Mouse (Mus musculus) embryonic facial prominence, embryonic 11.5 days (tissue): ENCODE results near the gene Creld2. TPM values are rescaled to one million over a fixed set of nuclear protein-coding genes. Genes with fewer than 3 reads are reported as not detected.
"Not testable (repeated sequence)": the region's sequence is repeated elsewhere in the genome, so short reads cannot be mapped to it uniquely, and the experiment has no call there.

ENCODE experiments used
- ATAC-seq: fragments of 200-750 bp; cut with Nextera tagmentation; replicated peaks from 2 replicates; pipeline ENCODE4 v1.8.0; 2017; ENCODE audit warnings: low read depth; ENCODE audit not compliant: insufficient number of reproducible peaks, low FRiP score, low TSS enrichment
- DNase-seq: peaks from one replicate; pipeline ENCODE4 v3.0.0-alpha.2; 2015; ENCODE audit warnings: low spot score
- H3K27ac ChIP-seq: fragments of 300-500 bp; sonication (generic); replicated peaks from 2 replicates; pipeline ENCODE4 v1.5.1; 2014; ENCODE audit warnings: mild to moderate bottlenecking, low read depth, low read length, control low read depth
- H3K27me3 ChIP-seq: fragments of 300-500 bp; sonication (generic); 2 replicates; pipeline ENCODE4 v1.6.1; 2014; ENCODE audit warnings: mild to moderate bottlenecking, low read length, moderate library complexity, mixed read lengths; ENCODE audit not compliant: control insufficient read depth, insufficient read depth
- H3K36me3 ChIP-seq: fragments of 300-500 bp; sonication (generic); replicated peaks from 2 replicates; pipeline ENCODE4 v1.6.1; 2014; ENCODE audit warnings: low read depth, mild to moderate bottlenecking, low read length, moderate library complexity, mixed read lengths; ENCODE audit not compliant: control insufficient read depth, insufficient read depth
- H3K4me1 ChIP-seq: fragments of 300-500 bp; sonication (generic); 2 replicates; pipeline ENCODE4 v1.6.1; 2014; ENCODE audit warnings: low read length, mixed read lengths; ENCODE audit not compliant: control insufficient read depth, insufficient read depth
- H3K4me2 ChIP-seq: fragments of 300-500 bp; sonication (generic); 2 replicates; pipeline ENCODE4 v1.6.1; 2014; ENCODE audit warnings: low read depth, mild to moderate bottlenecking, control low read depth, low read length, moderate library complexity
- H3K4me3 ChIP-seq: fragments of 300-500 bp; sonication (generic); 2 replicates; pipeline ENCODE4 v1.5.1; 2014; ENCODE audit warnings: low read depth, low read length, control low read depth
- H3K9ac ChIP-seq: fragments of 300-500 bp; sonication (generic); replicated peaks from 2 replicates; pipeline ENCODE4 v1.6.1; 2014; ENCODE audit warnings: mild to moderate bottlenecking, control low read depth, low read length
- H3K9me3 ChIP-seq: fragments of 300-500 bp; sonication (generic); replicated peaks from 2 replicates; pipeline ENCODE4 v1.6.1; 2016; ENCODE audit warnings: mild to moderate bottlenecking, low read length, inconsistent platforms, mixed read lengths; ENCODE audit not compliant: control insufficient read depth
- WGBS: fragments of 180-500 bp; shearing (Covaris S2); extraction: QIAGEN DNeasy Blood & Tissue Kit; methylation state at CpG from one replicate; pipeline ENCODE4 v1.1.7; 2014; 5-methylcytosine and 5-hydroxymethylcytosine counted together
- polyA plus RNA-seq: library from polyadenylated mRNA; unstranded; fragments of >200 nt; fragmentation: Nextera tagmentation; extraction: Ambion mirVana; gene quantifications from 2 replicates; pipeline ENCODE4 v1.2.1, GENCODE M21; 2014

Creld2 gene
- polyA plus RNA-seq, 1 experiment from 2014 or later = 76.6 TPM

DNA sequence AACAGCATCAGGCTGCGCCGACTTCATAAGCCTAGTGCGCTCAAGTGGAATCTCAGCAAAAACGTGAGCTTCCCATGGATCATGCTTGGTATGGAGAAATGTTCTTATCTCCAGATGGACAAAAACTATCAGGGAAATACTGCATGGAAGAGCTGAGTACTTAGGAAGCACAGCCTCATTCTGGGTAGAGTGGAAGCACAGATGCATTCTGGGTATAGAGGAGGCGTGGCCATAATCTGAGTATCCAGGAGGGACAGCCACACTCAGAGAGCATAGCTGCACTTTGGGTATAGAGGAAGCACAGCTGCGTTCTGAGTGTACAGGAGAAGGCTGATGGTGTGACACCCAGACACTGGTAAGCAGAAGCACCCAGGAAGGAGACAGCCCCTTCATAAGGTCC is 17.1 kb upstream of the Creld2 start:
- no peak overlapping the region for H3K9ac ChIP-seq
- H3K27me3 ChIP-seq = no peaks in the 10 kb centered on the region
- H3K4me3 ChIP-seq = no peak overlapping the region
- WGBS = 83% methylated on average over 6 of the region's 6 CpGs
- no peak overlapping the region for H3K27ac ChIP-seq
- peaks cover 5% of the 10 kb centered on the region; the same call in 1 of the 2 replicates for H3K36me3 ChIP-seq
- no peak overlapping the region for H3K4me2 ChIP-seq
- ATAC-seq = no peak
- H3K9me3 ChIP-seq = no peaks in the 10 kb centered on the region
- no peak for DNase-seq
- H3K4me1 ChIP-seq = no peaks in the 10 kb centered on the region

DNA sequence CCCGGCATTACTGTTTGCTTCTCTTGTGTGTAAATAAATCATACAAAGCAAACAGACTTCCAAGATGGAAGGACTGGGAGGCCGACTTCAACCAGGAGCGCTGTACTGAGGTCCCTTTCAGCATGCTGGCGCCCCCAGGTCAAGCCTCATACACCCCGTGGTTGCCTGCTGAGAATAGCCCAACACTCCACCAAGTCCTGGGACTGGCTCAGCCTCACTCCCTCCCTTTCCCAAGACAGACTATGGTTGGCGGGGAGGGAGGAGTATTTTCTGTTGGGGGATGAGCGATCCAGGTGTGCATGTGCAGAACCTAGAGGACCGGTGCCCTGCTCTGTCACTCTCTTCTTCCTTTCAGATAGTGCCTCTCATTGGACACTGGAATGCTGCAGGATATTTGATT is 11.3 kb upstream of the Creld2 start:
- no peak overlapping the region for H3K27ac ChIP-seq
- no peak overlapping the region for H3K9ac ChIP-seq
- H3K4me2 ChIP-seq = no peak overlapping the region
- ATAC-seq = no peak
- no peaks in the 10 kb centered on the region for H3K9me3 ChIP-seq
- no peak overlapping the region for H3K4me3 ChIP-seq
- H3K36me3 ChIP-seq = peaks cover 5% of the 10 kb centered on the region
- H3K4me1 ChIP-seq = no peaks in the 10 kb centered on the region
- H3K27me3 ChIP-seq = no peaks in the 10 kb centered on the region
- no peak for DNase-seq
- 87% methylated on average over 8 of the region's 8 CpGs for WGBS

DNA sequence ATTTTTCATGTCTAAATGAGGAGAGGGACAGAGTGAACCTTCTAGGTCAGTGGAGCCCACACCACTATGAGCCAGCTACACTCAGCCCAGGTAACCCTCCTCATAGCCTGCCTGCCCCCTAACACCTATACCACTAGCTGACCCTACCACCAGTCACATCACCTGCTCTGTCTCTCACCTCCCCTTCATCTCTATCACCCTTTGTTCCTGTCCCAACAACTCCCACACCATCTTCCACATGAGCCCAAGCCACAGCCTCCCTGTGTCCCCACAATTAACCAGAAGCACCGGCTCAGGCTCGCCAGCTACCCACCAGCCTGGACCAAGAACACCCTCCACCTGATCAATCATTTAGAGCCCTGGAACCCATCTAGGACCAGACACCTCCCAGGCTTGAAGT is 9.1 kb upstream of the Creld2 start:
- H3K36me3 ChIP-seq = peaks cover 4% of the 10 kb centered on the region

DNA sequence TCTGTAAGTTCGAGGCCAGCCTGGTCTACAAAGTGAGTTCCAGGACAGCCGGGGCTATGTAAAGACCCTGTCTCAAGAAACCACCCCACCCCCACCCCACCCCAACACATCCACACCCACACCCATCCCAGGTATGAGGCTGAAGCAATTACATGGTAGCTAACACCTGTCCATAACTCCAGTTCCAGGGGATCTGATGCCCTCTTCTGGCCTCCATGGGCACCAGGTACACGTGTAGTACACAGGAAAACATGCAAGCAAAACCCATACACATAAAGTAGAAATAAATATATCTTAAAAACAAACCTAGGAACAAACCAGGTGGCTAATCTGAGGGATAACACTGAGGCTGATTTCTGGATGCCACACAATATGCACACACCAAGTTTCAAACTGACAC is 6.2 kb upstream of the Creld2 start:
- Histone ChIP-seq H3K4me2 (no peak overlapping the region), H3K36me3 (no peaks in the 10 kb centered on the region; the same call in 1 of the 2 replicates), H3K9ac (no peak overlapping the region), H3K4me3 (no peak overlapping the region), H3K27ac (no peak overlapping the region), H3K9me3 (no peaks in the 10 kb centered on the region), H3K4me1 (no peaks in the 10 kb centered on the region), H3K27me3 (no peaks in the 10 kb centered on the region)
- WGBS = 90% methylated on average over 3 of the region's 3 CpGs
- ATAC-seq = no peak
- DNase-seq = no peak

More for the DNA sequence above, 9.1 kb upstream of the Creld2 start:
- Histone ChIP-seq H3K9me3 (no peaks in the 10 kb centered on the region), H3K27ac (no peak overlapping the region), H3K9ac (no peak overlapping the region), H3K4me2 (no peak overlapping the region), H3K4me3 (no peak overlapping the region), H3K4me1 (no peaks in the 10 kb centered on the region), H3K27me3 (no peaks in the 10 kb centered on the region)
- 97% methylated on average over 2 of the region's 2 CpGs for whole genome bisulfite sequencing
- ATAC-seq (no peak), DNase-seq (no peak)

DNA sequence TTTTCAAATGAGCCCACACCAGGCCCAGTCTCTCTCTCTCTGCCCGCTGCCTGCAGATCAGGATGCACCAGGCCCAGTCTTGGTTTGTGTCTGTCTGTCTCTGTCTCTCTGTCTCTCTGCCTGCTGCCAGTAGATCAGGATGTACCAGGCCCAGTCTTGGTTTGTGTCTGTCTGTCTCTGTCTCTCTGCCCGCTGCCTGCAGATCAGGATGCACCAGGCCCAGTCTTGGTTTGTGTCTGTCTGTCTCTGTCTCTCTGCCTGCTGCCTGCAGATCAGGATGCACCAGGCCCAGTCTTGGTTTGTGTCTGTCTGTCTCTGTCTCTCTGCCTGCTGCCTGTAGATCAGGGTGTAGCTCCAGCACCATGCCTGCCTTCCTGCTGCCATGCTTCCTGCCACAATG is 5.6 kb upstream of the Creld2 start:
- H3K36me3 ChIP-seq, H3K27me3 ChIP-seq, H3K4me2 ChIP-seq: not testable (repeated sequence)

DNA sequence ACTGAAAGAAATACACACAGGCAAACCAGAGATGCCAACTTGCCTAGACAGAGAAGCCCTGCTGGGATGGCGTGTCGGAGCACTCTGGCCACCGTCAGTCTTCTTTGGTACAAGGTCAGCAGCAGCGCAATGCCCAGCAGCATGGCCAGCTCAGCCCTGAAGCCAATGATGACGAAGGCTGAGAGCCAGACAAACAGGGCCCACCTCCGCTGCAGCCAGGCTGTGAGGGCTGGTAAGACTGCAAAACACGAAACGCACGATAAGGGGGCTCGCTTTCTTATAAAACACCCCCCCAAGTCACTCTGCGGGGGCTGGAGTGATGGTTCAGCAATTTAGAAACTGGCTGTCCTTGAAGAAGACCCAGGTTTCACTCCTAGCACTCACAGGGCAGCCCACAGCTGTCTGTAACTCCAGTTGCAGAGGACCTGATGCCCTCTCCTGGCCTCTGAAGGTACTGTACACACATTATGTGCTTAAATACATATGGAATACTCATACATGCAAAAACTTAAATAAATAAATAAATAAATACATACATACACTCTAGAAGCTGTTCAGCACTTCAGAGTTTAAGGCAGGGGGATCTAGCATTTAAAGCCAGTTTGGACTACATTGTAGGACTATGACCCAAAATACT is 4.9 kb upstream of the Creld2 start:
- DNase-seq = no peak
- H3K36me3 ChIP-seq = no peaks in the 10 kb centered on the region
- WGBS = 95% methylated on average over 11 of the region's 11 CpGs

More for the DNA sequence above, 5.6 kb upstream of the Creld2 start:
- H3K27ac ChIP-seq, H3K4me1 ChIP-seq, H3K4me3 ChIP-seq, H3K9ac ChIP-seq, ATAC-seq, DNase-seq, H3K9me3 ChIP-seq: not testable (repeated sequence)
- 94% methylated on average over 2 of the region's 2 CpGs for WGBS

DNA sequence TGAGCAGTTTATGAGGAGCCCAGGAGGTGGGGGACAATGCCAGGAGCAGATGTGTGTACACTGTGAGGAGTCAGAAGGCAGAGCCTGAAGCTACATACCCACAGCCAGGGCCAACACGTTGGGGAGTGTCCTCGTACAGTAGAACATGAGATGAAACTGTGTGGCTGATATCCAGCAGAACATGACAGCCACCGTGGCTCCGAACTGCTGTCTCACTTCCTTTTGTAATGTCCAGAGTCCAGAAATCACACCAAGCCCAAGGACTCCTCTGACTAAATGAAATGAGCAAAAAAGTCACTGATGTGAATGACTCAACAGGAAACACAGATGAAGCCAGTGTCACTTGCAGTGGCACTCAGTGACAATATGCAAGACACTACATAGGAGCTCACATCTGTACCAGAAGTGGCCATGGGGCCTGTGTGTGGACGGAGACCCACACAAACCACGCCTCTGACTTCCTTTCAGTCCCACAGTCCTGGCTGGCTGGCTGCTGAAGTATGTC is 4.2 kb upstream of the Creld2 start:
- Histone ChIP-seq H3K4me1 (no peaks in the 10 kb centered on the region), H3K27ac (no peak overlapping the region), H3K9ac (no peak overlapping the region), H3K4me2 (no peak overlapping the region), H3K36me3 (no peaks in the 10 kb centered on the region), H3K9me3 (no peaks in the 10 kb centered on the region), H3K27me3 (no peaks in the 10 kb centered on the region), H3K4me3 (no peak overlapping the region)
- DNase-seq (no peak), ATAC-seq (no peak)
- WGBS = 82% methylated on average over 6 of the region's 6 CpGs

More for the DNA sequence above, 4.9 kb upstream of the Creld2 start:
- ATAC-seq = no peak
- no peak overlapping the region for H3K27ac ChIP-seq
- H3K4me2 ChIP-seq = no peak overlapping the region
- no peaks in the 10 kb centered on the region for H3K9me3 ChIP-seq
- no peak overlapping the region for H3K9ac ChIP-seq
- no peaks in the 10 kb centered on the region for H3K4me1 ChIP-seq
- no peak overlapping the region for H3K4me3 ChIP-seq
- H3K27me3 ChIP-seq = no peaks in the 10 kb centered on the region

DNA sequence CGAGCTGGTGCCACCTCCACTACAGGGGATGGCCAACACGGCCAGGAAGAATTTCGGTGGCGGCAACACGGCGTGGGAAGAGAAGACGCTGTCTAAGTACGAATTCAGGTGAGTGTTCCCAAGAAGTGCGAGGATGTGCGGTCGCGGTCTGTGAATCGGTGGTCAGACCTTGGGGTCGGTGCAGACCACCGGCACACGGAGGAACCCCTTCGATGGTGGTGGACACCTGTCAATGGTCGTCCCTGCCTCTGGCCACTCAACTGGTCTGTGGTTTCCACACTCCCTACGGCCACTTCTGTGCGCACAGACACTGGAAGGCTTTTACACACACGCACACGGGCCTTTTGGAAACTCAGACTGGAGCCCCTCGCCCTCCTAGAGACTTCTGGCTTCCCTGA is 459 bp downstream of the Creld2 start:
- no peak for DNase-seq
- WGBS = 0% methylated on average over 23 of the region's 23 CpGs
- H3K27me3 ChIP-seq = no peaks in the 10 kb centered on the region

More for the DNA sequence above, 459 bp downstream of the Creld2 start:
- no peaks in the 10 kb centered on the region for H3K4me1 ChIP-seq
- H3K36me3 ChIP-seq = peaks cover 4% of the 10 kb centered on the region
- H3K4me2 ChIP-seq = peak overlapping the region; percentile 88
- H3K9ac ChIP-seq = peak overlapping the region; percentile 83
- H3K9me3 ChIP-seq = no peaks in the 10 kb centered on the region
- peak overlapping the region; percentile 87 for H3K4me3 ChIP-seq
- ATAC-seq = peak; percentile 1; the same call in 1 of the 2 replicates
- no peak overlapping the region for H3K27ac ChIP-seq
